Mouse (Mus musculus): ENCODE data around the gene Cxcr3.

Cxcr3 gene

DNA sequence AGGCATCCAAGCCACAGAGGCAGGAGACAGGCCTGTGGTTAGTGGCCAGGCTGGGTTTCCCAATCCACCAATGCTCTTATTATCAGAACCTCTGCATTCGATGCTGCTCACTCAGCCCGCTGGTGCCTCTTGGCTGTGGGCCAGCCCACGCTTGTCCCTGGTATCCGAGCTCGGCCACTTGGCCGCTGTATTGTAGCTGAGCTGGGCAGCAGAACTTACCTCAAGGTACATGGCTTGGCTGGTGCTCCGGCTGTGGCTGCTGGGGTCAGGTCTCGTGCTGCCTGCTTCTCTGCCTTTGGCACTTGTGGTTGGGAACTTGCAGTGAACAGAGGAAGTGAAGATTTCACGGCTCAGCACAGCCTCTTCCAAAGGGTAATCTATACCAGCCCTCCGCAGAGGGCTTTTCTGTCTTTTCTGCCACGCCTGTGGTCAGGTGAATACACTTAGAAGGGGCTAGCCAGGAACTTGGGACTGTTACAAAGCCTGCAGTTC, at the start of gene Cxcr3:
Gene Cxcr3 (minus strand): TSS at position 442 of the 492 bp plus-strand sequence.
- in situ Hi-C loops (cut with MseI, MboI), result no loop called here

DNA sequence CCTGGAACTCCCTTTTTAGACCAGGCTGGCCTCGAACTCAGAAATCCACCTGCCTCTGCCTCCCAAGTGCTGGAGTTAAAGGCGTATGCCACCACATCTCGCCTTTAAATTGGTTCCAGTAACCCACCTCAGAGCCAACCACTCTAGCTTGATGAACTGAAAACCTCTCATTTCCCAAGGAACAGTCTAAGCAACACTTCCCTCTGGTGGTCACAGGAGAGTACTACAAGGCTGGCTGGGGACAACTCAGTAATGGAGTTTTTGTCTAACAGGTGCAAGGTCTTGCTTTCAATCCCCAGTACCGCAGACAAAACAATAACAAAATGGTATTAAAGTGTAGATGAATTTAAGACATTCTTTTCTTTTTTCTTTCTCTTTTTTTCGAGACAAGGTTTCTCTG, 38.0 kb upstream of the Cxcr3 start:
- in situ Hi-C loops (cut with MseI, MboI), result no loop called here

DNA sequence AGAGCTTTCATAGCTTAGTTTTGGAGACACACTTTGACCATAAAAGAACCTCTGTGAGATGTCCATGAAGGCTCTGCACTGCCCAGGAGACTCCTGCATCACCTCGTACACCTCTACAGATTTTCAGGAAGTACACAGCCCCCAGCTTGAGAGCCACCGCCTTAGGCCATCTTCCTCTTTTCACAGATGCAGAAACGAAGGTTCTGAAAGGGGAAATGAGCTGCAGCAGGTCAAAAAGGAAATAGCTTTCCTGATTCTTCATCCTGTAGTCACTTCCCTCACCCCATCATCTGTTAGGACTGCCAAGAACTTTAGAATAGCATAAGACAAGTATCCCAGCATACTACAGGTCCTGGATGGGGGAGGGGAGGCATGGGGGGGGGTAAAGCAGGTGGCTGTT, 36.2 kb upstream of the Cxcr3 start:
- in situ Hi-C loops (cut with MseI, MboI), result no loop called here

DNA sequence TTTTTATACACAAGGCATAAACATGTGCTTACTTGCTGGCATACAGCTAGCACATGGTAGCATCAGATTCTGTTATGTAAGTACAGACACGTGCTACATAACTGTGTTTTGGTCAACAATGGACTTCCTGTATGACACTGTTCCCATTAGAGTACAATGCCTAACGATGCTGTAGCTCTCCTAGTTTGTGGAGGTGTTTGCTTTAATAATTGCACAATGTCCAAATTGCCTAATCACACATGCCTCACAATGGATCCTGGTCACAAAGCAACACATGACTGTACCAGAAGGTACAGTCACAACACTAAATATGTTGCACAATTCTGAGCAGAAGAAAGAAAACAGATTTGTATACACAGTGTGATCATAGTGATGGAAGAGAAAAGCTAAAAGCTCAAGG, 35.4 kb upstream of the Cxcr3 start:
- in situ Hi-C loops (cut with MseI, MboI), result no loop called here

DNA sequence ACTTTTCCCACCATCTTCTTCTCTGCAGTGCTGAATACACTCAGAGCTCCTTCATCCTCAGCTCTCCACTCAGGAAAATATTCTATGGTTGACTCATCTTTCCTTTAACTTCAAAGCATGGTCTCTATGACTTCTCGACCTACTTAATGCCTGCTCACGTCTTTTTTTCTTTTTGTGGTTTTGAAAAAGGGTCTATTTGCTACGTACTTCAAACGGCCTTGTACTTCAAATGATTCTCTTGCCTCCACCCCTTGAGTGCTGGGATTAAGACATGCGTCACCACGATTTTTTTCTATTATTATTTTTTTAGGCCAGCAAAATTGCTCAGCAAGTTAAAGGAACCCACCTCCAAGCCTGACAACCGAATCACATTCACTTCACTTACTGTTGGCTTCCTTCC, 33.2 kb upstream of the Cxcr3 start:
- in situ Hi-C loops (cut with MseI, MboI), result no loop called here

DNA sequence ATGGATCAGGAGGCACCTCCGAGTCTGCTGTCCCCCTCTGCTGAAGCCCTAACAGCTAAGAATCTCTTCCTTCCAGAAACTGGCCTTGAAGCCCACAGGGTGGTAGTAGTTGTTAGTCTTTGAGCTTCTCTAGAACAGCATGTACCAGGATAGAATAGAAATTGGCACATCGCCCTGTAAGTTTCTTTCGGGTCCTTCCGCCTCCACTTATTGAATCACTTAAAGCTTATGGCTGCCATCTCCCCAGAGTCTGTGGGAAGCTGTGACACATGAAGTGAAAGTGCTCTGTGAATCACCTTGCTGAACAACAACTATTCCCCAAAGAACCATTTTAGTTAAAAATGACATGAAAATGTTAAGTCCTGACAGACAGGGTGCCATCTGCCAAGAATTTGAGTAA, 31.0 kb upstream of the Cxcr3 start:
- in situ Hi-C loops (cut with MseI, MboI), result no loop called here

DNA sequence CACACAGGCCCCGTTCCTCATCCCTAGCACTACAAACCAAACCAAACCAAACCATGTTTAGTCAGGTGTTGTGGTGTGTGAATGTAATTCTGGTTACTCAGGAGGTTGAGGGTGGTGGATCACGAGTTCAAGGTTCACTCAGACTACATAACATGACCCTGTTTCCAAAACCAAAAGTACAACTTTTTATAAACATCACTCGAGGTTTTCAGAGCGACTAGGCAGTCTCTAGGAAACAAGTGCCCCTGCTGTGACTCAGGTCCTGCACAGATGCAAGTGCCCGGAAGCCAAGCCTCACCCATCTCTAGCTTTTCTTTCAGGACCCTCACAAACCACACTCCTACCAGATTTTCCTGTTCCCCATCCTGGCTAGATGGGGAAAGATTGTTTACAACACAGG, 30.6 kb upstream of the Cxcr3 start:
- in situ Hi-C loops (cut with MseI, MboI), result no loop called here

DNA sequence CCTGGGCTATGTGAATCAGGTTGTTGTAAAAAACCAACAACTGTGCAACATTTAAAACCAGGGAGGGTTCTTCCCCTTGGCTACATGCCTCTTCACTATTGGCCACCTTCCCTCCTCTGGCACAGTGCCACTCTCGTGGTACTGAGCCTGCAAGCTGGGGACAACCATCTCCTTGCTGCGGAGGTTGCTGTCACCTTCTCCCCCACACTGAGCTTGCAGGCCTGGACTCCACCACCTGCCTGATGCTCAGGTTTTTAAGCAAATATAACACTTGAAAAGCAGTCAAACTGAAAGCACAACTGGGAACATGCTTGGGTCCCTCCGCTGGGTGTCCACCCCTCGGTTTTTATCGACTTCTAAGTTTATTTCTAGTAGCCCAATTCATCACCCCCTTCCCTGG, 20.4 kb upstream of the Cxcr3 start:
- in situ Hi-C loops (cut with MseI, MboI), result no loop called here

DNA sequence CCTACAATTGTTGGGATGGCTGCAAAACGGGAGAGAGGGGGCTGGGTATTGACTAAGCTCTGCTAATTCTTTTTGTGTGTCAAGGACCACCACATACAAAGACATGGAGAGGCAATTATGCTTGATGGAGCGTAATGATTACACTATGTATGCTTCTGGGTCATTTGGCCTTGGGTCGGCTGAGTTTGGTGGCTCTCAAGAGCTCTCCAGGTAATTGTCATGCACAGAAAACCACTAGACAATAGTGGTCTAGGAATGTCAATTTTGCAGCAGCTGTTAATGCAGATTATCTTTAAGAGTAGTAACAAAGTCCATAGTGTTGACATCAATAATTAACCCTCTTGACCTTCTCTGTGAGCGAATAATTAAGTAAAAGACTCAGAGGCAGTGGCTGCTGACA, 16.1 kb upstream of the Cxcr3 start:
- in situ Hi-C loops (cut with MseI, MboI), result no loop called here

DNA sequence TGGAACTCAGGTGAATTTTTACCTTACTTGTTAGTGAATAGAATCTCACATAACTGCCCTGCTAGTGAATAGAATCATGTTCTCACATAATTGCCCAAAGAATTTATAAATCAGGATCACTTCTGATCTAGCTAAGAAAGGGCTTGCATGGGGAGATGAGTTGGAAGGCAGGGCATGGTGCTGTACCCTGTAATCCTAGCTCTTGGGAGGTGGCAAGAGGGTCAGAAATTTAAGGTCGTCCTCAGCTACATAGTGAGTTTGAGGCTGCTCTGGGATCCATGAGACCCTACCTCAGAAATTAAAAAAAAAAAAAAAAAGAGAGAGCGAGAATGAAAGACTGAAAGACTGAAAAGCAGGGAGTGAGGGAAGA, 7.0 kb upstream of the Cxcr3 start:
- in situ Hi-C loops (cut with MseI, MboI), result no loop called here

DNA sequence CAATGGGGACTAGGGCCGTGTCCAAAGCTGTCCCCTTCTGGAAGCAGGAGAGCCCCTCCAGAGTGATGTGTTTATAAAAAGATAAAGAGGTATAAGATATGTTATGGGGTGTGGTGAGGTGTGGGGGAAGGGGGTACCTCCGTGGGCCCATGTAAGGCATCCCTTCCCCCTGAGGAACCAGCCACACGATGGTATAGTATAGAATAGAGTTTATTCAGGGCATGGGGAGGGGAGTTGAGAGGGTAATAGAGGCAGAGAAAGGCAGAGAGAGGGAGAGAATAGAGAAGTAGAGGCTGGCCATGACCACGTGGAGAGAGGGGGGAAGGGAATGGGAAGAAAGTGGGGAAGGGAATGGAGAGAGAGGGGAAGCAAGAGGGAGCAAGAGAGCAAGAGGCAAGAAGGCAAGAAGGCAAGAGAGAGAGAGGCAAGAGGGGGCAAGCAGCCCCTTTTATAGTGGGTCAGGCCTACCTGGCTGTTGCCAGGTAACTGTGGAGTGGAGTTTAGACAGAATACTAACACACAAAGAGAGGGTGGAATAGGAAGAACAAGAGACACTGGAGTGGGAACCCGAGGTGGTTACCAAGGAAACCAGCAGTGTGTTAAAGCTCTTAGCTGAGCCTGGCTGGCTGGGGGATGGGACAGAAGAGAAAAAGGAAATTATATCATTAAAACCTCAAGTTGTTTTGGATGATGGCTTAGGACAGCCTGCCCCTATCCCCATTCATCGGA, 6.4 kb upstream of the Cxcr3 start:
- in situ Hi-C loops (cut with MseI, MboI), result no loop called here

DNA sequence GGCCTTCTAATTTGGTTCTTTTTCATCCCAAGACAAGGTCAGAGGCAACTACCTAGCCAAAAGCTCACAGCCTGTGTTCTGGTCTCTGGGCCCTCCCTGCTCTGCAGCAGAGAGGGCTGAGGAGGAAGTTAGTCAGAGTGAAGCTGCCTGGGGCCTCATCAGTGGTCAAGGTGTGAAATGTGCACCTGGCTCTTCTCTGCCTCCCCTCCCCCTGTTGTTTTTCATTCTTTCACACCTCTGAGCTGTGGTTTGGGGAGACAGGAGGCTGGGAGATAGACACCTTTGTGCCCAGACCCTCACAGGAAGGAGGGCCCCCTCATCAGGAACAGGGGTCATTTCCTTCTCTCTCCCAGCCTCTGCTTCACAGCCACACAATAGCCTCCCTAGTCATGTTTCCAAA, 3.1 kb upstream of the Cxcr3 start:
- in situ Hi-C loops (cut with MseI, MboI), result no loop called here

DNA sequence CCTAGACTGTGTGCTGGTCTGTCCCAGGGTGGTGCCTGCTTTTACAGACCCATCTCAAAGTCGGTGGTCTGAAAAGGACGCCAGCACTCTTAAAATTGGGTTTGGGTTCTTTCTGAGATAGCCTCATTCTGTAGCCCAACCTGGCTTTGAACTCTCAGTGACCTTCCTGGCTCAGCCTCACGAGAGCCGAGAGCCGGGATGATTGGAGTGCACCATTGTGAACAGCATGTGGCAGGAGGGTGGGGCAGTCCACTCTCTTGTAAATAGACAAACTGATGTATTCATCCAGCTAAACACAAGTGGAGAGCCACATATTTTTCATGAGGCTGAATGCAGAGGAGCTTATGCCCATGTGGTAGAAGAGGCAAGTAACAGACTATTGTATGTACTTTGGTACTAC, 912 bp upstream of the Cxcr3 start:
- in situ Hi-C loops (cut with MseI, MboI), result no loop called here

DNA sequence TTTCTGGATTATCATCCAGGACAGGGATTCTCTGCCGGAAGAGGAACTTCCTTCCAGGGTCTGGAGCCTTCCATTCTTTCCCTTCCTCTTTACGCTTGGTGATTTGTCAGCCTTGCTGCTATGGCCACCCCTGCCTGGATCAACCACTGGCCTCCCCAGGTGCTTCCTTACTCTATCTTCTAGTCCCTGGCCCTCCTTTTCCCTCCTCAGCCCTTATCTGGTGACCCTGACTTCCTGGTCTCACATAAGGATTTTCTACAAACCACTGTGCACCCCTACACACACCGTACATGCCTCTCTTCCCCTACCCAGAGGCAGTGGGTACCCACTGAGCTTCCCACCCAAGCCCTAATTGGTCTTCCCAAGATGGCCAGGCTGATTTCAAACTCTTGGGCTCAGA, 781 bp downstream of the Cxcr3 start:
- in situ Hi-C loops (cut with MseI, MboI), result no loop called here

DNA sequence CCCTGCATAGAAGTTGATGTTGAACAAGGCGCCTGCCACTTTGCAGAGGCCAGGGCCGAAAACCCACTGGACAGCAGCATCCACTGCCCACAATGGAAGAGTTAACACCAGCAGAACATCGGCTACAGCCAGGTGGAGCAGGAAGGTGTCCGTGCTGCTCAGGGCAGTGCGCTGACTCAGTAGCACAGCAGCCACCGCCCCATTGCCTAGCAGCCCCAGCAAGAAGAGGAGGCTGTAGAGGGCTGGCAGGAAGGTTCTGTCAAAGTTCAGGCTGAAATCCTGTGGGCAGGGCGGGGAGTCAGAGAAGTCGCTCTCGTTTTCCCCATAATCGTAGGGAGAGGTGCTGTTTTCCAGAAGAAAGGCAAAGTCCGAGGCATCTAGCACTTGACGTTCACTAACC, 1.4 kb downstream of the Cxcr3 start:
- in situ Hi-C loops (cut with MseI, MboI), result no loop called here

DNA sequence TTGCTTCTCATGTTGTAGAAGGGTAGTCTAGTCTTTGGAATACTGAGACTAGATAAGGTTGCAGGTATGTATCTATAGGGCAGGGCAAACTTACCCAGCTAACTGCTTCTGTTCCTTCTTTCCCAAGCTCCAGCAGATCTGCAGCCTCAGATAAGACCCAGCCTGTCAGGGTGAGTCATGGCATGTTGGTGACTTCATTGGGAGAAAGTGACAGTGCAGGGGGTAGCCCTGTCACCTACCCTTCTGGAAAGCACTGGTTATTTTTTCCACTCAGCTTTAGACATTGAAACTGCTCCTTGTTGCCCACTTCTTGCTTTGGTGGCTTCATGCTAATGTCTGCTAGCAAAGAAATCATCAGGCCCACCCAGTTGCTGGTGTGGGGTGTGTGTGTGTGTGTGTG, 4.1 kb downstream of the Cxcr3 start:
- in situ Hi-C loops (cut with MseI, MboI), result no loop called here

DNA sequence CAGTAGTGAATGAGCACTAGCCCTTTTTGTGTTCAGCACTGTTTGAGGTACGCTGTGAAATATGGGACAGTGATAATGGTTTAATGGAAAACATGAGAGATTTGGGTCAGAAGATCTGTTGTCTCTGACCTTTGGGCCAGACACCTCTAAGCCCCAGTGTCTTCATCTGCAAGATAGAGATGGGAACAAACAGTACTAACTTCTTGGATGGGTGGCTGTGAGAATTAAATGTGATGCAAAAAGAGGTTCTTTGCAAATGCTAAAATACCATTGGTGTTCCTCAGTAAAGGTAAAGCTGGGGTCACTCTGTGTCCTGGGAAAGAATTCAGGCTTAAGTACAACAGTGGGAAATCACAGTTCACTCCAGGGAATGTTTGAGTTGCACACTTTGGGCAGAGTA, 13.7 kb downstream of the Cxcr3 start:
- in situ Hi-C loops (cut with MseI, MboI), result no loop called here

DNA sequence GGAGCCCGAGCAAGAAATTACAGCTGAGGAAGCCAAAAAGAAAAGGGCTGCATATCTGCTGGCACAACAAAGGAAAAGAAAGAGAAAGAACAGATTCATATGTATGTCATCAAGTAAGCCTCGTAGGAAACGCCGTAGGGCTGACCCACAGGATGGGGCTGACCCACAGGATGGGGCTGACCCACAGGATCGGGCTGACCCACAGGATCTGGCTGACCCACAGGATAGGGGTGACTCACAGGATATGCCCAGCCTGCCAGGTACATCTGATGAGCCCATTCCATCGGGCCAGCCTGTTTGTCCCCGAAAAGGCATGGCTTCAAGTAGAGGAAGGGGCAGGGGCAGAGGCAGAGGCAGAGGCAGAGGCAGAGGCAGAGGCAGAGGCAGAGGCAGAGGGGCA, 29.0 kb downstream of the Cxcr3 start:
- in situ Hi-C loops (cut with MseI, MboI), result no loop called here

DNA sequence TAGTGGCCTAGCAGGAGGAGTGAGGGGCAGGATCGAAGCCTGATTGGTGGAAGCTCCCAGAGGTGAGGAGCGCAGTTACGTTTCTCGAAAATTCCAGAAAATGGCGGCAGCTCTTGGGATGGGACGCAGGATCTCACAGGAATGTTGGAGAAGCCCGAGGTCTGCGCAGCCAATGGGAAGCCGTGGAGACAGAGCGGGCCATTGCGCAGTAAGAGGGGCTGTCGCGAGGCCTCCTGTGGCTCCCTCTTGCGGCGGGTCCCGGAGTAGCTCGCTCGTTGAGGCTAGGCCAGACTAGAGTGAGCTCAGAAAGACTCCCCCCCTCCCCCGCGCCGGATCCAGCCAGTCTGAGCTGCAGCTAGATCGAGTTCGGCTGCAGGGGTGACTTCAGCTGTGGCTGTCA, 35.8 kb downstream of the Cxcr3 start:
- in situ Hi-C loops (cut with MseI, MboI), result no loop called here

DNA sequence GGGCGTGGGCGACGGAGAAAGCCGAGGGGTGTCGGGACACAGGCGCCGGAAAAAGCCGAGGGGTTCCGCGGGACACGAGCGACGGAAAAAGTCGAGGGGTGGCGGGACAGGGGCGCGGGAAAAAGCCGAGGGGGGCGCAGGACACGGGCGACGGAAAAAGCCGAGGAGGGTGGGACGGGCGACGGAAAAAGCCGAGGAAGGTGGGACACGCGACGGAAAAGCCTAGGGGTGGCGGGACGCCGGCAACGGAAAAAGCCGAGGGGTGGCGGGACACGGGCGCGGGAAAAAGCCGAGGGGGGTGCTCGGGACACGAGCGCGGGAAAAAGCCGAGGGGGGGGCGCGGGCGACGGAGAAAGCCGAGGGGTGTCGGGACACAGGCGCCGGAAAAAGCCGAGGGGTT, 36.5 kb downstream of the Cxcr3 start:
- in situ Hi-C loops (cut with MseI, MboI), result no loop called here

DNA sequence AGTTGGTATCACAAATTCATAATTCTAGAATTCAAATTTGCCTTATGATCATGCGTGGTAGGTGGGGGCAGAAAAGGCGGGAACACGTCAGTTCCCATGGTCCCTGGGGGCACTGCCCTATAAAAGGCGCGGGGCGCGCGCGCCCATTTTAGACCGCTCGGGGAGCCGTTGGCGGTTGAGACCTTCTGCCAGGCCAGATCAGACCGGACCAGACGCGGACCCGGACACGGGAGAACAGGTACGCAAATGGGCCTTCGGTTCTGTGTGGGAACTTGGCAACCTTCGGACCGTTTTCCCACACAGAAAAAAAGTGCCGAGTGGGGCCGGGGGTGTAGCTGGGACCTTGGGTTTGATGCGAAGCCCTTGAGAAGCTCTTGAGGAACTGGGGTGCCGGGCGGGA, 38.4 kb downstream of the Cxcr3 start:
- in situ Hi-C loops (cut with MseI, MboI), result no loop called here
